Mouse (Mus musculus) lung, postnatal 0 days (tissue): Measurements from ENCODE around the gene Adamts4.

ENCODE experiments used
- CTCF ChIP-seq: IDR thresholded peaks from 2 replicates; pipeline ENCODE4 v1.5.1; 2016; ENCODE audit warnings: antibody characterized with exemption, mild to moderate bottlenecking
- EP300 ChIP-seq: IDR thresholded peaks from 2 replicates; pipeline ENCODE4 v1.6.1; 2016; ENCODE audit warnings: antibody characterized with exemption, mild to moderate bottlenecking, control low read depth

DNA sequence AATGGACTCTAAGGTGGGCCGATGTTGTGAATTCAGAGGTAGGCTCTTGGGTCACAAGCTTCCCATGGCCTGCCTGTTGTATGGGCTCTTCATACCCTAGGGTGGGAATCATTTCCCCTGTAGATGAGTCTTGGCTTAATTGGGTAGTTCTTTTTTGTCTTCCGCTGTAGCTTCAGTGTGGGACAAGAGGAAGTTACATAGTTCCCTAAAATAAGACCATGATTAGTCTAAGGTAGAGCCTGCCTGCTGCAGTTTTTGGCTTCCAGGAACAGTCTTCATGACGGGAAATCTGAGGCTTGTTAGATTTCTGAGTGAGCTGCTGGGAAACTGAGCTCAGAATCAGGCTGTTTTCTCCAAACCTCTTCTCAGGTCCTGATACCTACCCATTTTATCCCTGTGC lies 21.9 kb downstream of the Adamts4 start:
- no peak for TF ChIP-seq CTCF
- no peak for TF ChIP-seq EP300
